ENCODE assay signal across 11 mouse cellular contexts in genomic region chr17:11972969-11973787, GRCm38 (mm10).
DNase-seq lines count a peak whose midpoint lies in the region.
"Had no signal": no experiment of that assay in that cellular context is flagged by ENCODE, and none has a peak within 500 bp of the region (broad histone marks: within the 10 kb centered on the region; RNA-seq: fewer than 3 reads in every experiment).

No protein-coding gene starts in this region.

- DNase-seq in kidney, adult 18-20 months = peak; percentile 10
- no peak for DNase-seq in kidney, postnatal 4 days
- DNase-seq in right cerebral cortex, postnatal 25 days = peak; percentile 63
- DNase-seq in right cerebral cortex, postnatal 14 days = no peak
- DNase-seq in cerebellum, postnatal 36 days = peak; percentile 42 to 45
- DNase-seq in lung, postnatal 36 days = no peak
- no peak for DNase-seq in natural killer cell, adult 2 months (ENCODE audit: low spot score in 2 of 2)
- DNase-seq: adrenal gland, postnatal 25 days; heart, postnatal 4 days; lung, adult 2 months; thymus, adult 18-20 months had no signal

Comparison
In these comparisons a context has a peak if more than half of its experiments do, and no peak if none do; other contexts are left out.
1. DNase-seq: peak in kidney, adult 18-20 months (single experiment), right cerebral cortex, postnatal 25 days (single experiment) and cerebellum, postnatal 36 days (2 of 2); none in kidney, postnatal 4 days (0 of 2), right cerebral cortex, postnatal 14 days (single experiment), lung, postnatal 36 days (single experiment) and natural killer cell, adult 2 months (0 of 2).